Mouse (Mus musculus): ENCODE measurements around the gene Slamf6. TPM values are rescaled to one million over a fixed set of nuclear protein-coding genes. Genes with fewer than 3 reads are reported as not detected.
"Not testable (repeated sequence)": the region's sequence is repeated elsewhere in the genome, so short reads cannot be mapped to it uniquely, and the experiment has no call there.

The Slamf6 gene
- total RNA-seq (2015) (0.91 and 3.6 TPM in 2 replicates), total RNA-seq (2017) (1.0 and 1.8 TPM in 2 replicates)

DNA sequence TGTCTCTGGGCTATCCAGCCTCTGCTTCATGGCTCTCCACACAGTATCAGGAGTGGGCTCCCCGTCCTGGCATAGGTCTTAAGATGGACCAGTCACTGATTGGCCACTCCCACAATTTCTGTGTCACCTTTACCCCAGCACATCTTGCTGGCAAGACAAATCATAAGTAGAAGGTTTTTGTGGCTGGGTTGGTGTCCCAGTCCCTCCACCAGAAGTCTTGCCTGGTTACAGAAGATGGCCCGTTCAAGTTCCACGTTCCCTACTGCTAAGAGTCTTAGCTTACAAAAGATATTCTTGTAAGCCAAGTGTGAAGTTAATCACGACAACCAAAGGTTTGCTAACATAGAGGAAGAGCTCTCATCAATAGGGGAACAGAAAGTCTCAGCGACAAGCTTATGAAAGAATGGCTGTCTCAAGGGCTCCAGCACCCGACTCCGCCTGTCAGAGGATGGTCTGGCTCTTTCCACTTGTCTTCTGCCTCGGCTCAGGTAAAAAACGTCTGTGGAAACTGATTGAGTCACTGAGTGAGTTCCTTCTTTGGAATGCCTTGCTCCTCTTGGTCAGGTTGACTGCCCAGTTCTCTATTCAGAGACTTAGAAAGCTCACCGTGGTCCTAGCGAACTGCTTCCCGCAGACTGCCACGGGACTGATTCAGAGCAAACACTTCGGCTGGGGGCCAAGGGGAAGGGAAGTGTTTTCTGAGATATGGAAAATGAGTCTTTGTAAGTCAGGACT lies at the start of gene Slamf6:
Slamf6 (plus strand) TSS at position 211 of the 735 bp plus-strand sequence.
- ATAC-seq (replicated peaks; ENCODE audit: poor library complexity), result peak; percentile 76

DNA sequence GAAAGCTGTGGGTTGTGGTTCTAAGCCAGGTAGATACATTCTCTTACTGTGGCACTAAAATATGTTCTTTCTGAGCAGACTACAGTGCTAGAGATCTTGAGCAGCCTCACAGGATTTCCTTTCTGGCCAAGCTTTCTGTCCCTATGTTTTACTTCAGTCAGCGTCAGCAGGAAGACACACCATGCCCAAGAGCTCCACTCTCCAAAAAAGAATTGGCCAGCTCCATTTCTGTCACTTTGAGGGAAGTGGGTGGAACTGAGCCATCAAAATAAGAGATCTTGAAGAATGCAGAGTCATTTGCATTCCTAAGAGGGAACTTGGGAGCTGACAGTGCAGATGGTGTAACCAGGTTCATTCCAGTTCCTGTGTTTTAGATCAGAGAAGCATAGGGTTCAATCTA lies 30.3 kb upstream of the Slamf6 start:
- no peak for ATAC-seq (replicated peaks; ENCODE audit: poor library complexity)

DNA sequence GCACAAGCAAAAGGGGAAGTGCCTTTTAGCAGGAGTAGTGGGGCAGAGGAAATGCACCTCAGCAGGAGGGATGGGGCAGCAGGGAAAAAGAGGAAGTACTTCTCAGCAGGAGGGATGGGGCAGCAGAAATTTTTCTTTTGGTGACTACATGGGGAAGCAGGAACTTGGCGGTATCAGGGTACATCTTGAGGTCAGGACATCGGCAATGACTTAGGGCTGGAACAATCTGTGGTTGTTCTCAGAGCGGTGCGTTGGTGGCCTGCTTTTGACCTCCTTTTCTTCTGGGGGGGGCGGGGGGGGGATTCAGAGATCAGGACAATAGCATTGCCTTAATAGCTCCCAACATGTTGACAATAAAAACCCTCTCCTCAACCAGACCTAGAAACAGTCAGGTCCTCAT lies 22.0 kb upstream of the Slamf6 start, which contains the start of gene Gm10521:
Gm10521 (plus strand) TSS at position 301 of the 400 bp plus-strand sequence.
- not testable (repeated sequence) for ATAC-seq (replicated peaks; ENCODE audit: poor library complexity)

DNA sequence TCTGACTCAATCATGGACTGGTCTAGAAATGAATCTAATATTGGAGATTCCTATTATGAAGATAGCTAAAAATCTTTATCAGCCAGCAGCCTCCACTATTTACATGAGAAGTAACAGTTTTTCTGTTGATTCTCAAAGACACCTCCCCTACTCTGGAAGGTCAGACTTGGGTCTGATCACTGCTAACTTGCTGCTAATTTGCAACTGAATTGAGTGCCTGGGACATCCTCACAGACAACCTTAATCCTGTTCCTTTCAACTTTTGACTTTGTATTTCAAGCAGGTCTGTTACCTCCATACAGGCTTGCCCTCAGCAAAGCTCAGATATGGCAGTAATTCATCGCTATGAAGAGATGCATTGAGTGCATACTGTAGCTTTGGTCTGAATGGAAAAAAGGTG lies 13.3 kb upstream of the Slamf6 start:
- no peak for ATAC-seq (replicated peaks; ENCODE audit: poor library complexity)

DNA sequence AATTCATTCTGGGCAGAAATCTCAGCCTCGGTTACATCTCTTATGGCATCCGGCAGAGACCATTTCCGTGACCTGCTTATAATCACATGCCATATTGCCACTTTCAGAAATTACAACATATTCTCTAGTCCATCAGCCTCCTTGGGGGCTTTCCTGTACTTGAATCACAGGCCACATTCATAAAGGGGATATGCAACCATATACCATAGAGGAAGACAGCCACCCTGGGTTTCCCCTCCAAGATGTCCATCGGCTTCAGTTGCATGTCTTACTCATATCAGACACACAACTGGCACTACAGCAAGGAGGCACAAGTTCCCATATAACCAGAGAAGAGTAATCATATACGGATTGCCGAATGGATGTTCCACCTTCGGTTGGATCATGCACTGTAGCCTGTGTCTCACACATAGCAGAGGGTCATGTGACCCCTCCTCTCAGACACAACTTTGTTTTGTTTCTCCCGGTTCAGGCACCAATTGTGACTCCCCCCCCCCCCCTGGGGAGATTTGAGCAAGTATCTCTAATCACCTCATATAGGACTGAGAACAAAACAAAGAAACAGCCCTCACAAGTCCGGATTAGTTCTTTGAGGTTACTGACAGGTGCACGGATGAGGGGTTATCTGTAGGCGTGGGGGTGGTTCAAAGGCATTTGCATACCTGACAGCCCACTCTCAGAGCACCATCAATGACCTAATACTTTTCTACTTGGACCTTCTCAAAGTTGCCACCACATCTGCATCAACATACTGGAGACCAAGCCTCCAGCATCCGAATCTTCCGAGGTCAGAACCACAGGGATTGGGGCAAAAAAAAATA lies 1.5 kb upstream of the Slamf6 start:
- no peak; the same call in 1 of the 2 replicates for ATAC-seq (replicated peaks; ENCODE audit: poor library complexity)

DNA sequence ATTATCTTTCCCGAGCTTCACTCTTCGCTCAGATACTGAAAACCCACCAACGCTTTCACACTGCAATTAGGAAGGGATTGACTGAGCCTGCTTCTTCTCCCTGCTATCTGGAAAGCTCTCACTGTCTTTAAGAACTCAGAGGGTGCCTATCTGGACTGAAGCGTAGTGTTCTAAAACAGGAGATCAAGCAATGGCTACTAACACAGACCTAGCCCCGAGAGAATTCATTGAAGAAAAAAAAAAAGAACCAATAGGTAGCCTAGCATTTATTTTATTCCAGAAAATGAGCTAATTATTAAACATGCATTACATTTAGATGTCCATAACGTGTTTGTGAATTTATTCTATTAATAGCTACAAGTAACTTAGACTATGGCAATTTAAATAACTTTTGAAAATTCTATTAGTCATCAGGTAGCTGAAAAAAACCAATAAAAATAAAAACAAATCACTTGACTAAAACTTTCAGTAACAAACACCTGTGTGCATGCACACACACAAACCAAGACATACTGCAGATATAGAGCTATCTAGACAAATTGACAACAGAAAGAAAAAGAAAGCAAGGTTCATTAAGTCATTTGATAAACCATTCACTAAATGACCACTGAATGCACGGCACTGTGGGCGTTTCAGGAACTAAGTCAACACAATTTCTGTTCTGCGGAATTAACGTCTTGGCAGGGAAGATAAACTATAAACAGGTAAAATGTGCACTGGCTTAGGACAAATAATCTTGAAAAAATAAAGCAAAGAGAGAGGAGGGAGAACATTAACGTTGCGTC lies 1.0 kb downstream of the Slamf6 start:
- no peak for ATAC-seq (replicated peaks; ENCODE audit: poor library complexity)

DNA sequence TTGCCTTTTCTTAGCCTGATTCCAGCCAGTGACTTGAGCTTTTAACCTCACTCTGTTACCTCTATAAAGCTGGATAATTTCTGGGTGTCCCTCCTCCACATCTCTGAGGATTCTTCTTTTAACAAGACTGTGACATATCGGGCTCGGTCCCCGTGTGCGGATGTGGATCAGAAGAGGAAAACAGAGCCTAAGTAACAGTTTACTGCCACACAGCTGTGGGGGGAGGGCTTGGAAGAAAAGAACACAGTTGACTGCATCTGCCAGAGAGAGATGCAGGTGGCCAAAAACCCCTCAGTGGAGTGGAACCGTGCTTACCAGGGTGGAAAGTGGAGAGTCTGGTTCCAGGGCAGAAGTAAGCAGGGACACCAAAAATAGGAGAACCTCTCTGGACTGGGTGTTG lies 1.9 kb downstream of the Slamf6 start:
- ATAC-seq (replicated peaks; ENCODE audit: poor library complexity), result no peak

DNA sequence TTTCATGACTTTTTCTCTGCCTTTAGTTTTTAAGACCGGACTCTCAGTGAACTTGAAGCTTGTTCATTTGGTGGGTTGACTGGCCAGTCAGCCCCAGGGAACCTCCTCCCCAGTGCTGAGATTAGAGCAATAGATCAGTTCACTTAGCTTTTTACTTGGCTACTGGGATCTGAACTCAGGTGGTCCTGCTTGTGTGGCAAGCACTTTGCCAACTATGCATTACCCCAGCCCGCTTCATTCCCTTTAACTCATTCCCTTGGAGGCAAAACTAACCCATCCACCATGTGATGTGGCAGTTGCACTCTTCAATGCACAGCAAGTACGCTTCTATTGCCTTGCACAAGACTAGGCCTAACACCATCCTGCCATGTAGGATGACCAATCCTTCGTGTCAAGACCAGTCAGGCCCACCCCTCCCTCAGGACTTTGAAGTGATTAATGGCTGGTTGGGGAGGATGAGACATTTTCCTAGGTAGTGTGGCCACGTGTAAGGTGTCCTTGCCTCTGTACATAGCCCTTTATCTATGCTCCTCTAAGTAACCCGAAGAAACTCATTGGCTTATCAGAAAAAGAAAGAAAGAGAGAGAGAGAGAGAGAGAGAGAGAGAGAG lies 2.7 kb downstream of the Slamf6 start:
- no peak for ATAC-seq (replicated peaks; ENCODE audit: poor library complexity)

DNA sequence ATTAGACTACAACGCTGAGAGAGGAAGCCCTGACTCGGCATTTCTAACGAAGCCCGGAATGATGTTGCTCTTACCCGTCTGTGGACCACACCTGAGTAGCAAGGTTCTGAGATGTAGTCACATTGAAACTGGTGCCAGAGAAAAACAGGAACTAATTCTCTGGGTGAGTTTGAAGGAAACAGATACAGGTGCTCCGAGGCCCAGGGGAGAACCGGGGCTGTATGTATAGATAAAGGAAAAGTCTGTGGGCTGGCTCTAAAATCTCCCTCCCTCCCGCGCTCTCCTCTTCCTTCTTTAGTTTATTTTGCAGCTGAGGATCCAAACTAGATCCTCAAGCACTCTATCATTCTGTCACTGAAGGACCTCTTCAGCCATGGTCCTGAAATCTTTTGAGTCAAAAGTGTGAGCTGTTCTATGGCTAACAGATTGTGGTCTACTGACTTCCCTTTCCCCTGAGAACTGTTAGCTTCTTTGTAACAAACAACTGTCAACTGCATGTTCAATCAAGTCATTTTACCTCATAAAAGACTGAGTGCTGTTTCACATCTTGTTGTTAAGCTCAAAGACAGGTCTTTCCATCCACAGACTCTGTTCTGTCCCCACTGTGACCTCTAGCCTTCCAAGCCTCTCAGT lies 3.8 kb downstream of the Slamf6 start:
- ATAC-seq (replicated peaks; ENCODE audit: poor library complexity), result peak; percentile 58

DNA sequence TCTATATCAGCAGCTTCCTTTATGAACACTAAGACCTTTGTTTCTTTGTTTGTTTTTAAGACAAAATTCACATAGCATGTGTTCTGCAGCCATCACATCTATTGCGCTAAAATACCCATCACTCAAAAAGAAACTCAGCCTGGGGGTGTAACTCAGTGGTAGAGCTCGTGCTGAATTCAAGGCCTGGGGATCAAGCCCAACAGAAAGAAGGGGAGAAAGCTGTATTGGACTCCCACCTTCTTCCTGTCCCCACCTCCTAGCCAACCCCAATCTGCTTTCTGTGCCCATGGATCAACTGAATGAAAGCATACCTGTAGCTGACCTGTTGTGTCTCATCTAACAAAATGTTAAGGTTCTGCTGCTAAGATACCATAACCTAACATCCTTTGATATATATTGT lies 4.3 kb downstream of the Slamf6 start:
- ATAC-seq (replicated peaks; ENCODE audit: poor library complexity), result no peak

DNA sequence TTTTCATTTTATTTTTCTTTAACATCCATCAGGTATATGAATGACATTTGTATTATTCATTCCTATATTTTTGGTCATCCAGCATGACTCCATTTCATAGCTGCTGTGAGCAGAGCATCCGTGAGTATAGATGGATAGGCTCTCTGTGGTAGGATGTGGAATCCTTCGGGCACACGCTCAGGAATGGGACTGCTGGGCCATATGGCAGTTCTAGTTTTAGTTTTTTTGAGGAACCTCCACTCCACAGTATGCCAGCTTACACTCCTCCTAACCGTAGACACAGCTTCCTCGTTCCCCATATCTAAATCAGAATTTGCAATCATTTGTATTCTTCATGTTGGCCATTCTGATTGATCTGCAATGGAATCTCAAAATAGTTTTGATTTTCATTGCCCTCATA lies 5.5 kb downstream of the Slamf6 start:
- ATAC-seq (replicated peaks; ENCODE audit: poor library complexity), result no peak

DNA sequence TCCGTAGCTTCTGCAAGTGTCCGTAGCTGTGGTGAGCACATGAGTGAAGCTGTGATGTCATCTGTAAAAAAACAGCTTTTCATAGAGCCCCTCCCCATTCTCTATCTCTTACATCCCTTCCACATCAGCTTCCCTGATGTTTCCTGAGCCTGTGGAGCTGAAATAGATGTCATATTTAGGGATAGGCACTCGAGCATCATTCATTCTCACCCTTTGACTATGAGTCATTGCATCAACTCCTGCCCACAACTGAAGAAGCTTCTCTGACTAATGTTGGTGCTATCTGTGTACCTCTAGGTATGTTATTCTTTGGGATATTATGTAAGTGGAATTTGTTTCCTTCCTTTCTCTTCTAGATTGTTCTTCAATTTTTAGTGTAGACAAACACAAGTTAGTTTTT lies 7.6 kb downstream of the Slamf6 start:
- ATAC-seq (replicated peaks; ENCODE audit: poor library complexity), result no peak

DNA sequence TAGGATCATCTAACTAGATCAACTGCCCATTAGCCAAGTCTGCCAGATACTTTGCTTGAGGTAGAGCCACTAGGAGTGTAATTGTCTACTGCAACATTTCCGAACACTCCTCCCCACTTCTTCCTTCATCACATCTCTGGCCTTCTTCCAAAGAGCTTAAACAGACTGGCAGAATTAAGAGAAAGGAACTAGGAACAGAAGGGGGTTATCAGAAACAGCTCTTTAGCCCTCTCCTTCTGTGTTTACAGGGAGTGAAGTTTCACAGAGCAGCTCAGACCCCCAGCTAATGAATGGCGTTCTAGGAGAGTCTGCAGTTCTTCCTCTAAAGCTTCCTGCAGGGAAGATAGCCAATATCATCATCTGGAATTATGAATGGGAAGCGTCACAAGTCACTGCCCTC lies 16.5 kb downstream of the Slamf6 start:
- no peak for ATAC-seq (replicated peaks; ENCODE audit: poor library complexity)

DNA sequence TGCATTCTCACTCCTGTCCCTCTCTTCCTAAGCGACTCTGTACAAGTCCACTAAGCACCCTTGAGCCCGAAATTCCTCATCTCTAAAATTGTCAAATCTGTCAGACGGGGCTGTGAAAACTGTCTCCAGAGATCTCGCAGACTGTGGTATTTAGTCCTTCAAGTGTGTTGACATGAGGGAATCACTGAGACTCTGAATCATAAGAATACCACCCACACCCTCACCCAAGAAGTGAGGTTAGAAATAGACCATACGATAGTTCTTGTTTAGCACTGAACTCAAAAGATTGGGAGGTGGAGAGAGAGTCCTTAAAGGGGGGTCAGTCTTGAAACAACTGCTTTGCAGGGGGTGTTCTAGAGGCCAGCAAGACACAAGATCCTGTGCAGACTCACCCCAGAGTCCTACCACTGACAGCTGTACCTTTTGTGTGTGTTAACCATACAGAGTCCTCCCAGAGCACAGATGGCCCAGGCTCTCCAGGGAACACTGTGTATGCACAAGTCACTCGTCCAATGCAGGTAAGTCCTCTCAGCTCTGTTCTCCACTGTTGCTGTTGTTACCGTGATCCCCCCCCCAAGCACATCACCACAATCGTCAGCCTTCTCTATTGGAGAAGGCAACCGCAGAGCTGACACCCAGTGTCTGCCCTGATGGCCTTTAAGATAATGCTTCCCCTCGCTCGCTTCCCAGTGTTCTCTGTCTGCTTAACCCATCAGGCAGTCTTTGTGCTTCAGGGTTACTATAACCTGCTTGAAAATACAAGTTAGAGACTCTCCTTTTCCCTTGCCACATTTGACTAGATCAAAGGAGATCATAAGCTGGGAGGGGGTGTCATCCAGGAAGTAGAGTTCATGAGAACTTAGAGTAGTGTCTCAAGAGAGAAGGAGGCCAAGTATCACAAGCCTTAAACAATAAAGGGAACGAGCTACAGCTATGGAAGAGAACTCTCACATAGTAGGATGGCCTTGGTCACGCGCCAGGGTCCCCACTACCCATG lies 21.9 kb downstream of the Slamf6 start:
- peak; percentile 58 for ATAC-seq (replicated peaks; ENCODE audit: poor library complexity)

DNA sequence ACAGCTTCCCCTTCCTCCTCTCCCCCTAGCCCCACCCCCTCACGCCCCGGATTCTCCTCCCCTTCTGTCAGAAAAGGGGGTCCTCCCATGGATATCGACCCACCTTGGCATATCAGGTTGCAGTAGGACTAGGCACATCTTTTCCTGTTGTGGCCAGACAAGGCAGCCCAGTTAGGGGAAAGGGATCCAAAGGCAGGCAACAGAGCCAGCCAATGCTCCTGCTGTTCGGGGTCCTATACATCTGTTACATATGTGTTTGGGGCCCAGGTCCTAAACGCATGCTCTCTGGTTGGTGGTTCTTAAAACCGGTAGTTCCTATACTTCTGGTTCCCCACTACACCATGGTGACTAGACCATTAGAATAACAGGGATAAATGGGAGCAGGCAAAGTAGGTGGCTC lies 23.3 kb downstream of the Slamf6 start:
- ATAC-seq (replicated peaks; ENCODE audit: poor library complexity), result no peak

DNA sequence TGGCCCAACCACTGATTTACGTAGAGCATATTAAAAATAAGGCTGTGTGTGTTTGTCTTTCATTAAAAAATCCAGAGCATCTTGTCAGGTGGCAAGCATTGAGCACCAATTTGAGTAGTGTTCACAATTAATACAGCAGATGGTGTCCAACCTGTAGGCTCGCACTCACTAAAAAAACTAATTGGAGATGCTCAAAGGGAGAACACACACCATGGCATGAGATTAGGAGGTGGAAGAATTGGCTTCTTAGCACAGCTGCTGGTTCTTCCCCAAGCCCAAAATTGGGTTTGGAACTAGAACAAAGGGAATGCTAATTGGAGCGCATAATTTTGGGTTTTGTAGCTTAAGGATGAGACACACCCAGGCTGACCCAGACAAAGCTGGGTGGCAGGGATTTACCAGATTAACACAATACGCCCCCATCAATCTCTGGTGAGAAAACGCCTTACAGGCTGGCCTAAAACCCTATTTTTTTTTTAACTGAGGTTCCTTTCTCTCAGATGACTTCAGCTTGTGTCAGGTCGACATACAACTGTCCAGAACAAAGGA lies 29.2 kb downstream of the Slamf6 start:
- ATAC-seq (replicated peaks; ENCODE audit: poor library complexity), result no peak

DNA sequence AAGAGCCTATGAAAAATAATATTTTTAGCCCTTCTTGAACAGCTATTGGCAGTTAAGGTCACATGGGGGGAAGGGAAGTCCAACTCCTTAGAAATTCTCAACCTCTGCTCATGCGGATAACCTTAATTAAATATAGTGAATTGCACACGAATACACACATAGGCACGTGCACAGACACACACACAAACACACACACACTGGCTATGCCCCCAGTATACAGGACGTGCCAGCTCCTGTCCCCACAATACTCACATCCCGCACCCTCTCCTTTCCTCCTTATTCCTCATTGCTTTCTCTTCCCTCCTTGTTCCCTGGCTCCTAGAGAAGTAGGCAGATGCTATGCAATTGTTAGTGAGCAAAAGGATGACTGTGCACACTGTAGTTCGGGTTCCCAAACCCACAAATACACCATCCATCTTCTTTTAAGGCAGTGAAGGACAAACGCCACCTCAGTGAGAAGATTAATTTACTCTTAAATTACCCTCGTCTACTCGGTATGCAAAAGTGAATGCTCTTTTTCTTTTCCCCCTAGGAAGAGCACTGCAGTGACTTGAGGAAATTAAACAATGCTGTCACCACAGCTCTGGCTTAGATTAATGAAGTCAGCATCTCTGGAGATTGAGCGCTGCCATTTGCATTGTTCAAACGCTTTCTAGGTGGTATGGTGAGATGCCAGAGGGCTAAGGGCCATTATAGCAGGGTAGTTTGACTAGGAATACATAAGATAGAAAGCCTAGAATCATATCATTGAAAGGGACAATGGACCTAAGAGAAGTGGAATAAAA lies 31.0 kb downstream of the Slamf6 start:
- ATAC-seq (replicated peaks; ENCODE audit: poor library complexity), result no peak

DNA sequence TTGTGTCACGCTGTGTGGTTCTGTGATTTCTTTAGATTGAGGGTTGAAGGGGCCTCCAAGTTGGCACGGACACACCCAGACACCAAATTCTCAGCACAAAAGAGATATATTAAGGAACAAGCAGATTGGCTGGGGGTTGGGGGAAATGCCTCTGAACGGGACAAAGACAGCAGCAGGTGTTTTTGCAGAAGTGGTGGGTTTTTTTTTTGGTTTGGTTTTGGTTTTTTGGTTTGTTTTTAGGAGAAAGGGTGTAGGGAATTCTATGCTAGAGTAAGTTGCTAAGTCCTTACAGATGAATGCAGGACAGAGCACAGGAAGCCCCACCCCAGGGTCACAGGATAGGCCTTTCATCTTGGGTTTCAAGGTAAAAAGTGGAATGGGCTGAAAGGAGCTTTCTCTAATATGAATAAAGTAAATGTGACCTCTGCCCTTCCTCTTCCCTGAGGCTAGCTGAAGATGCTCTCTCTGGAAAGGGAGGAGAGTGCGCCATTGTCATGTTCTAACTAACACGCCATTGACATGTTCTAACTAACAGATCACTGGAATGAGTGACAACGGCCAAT lies 31.7 kb downstream of the Slamf6 start:
- no peak for ATAC-seq (replicated peaks; ENCODE audit: poor library complexity)
